In genomic region chrX:147538377-147538776, GRCm38 (mm10) we compare ENCODE assay signal across 30 mouse cellular contexts. TPM values are rescaled to one million over a fixed set of nuclear protein-coding genes. Genes with fewer than 3 reads are reported as not detected.
"Had no signal": no experiment of that assay in that cellular context is flagged by ENCODE, and none has a peak within 500 bp of the region (broad histone marks: within the 10 kb centered on the region; RNA-seq: fewer than 3 reads in every experiment).

No protein-coding gene starts in this region.

- H3K4me3 ChIP-seq: limb, embryonic 10.5 days; limb, embryonic 12.5 days; limb, embryonic 13.5 days; limb, embryonic 15.5 days; liver, embryonic 12.5 days; liver, embryonic 13.5 days; liver, embryonic 15.5 days; lung, embryonic 15.5 days; megakaryocyte, embryonic 14.5 days; midbrain, embryonic 10.5 days; midbrain, embryonic 12.5 days; midbrain, embryonic 13.5 days; midbrain, embryonic 15.5 days; neural tube, embryonic 12.5 days had no signal

- H3K4me2 ChIP-seq: limb, embryonic 12.5 days; limb, embryonic 13.5 days; limb, embryonic 15.5 days; liver, embryonic 11.5 days; liver, embryonic 12.5 days; liver, embryonic 13.5 days; liver, embryonic 15.5 days; lung, embryonic 14.5 days; lung, embryonic 15.5 days; midbrain, embryonic 11.5 days; midbrain, embryonic 12.5 days; midbrain, embryonic 13.5 days; midbrain, embryonic 15.5 days; neural tube, embryonic 12.5 days had no signal

- H3K36me3 ChIP-seq: limb, embryonic 10.5 days; limb, embryonic 12.5 days; limb, embryonic 13.5 days; limb, embryonic 15.5 days; liver, embryonic 12.5 days; liver, embryonic 13.5 days; liver, embryonic 15.5 days; lung, embryonic 15.5 days; midbrain, embryonic 10.5 days; midbrain, embryonic 12.5 days; midbrain, embryonic 13.5 days; midbrain, embryonic 15.5 days; neural tube, embryonic 12.5 days had no signal

- H3K27me3 ChIP-seq: limb, embryonic 12.5 days; limb, embryonic 13.5 days; limb, embryonic 15.5 days; liver, embryonic 12.5 days; liver, embryonic 13.5 days; liver, embryonic 15.5 days; lung, embryonic 15.5 days; midbrain, embryonic 12.5 days; midbrain, embryonic 13.5 days; midbrain, embryonic 15.5 days; neural tube, embryonic 12.5 days had no signal

- DNase-seq: left cerebral cortex, postnatal 4 days; liver; liver, embryonic 13.5 days; liver, postnatal 0 days; lung, adult 18-20 months; lung, adult 2 months; lung, embryonic 14.5 days; lung, postnatal 10 days; lung, postnatal 14 days; lung, postnatal 36 days; lung, postnatal 4 days; midbrain, embryonic 14.5 days had no signal

- ATAC-seq: liver, embryonic 12.5 days; liver, postnatal 0 days; lung, postnatal 0 days; midbrain, embryonic 13.5 days; midbrain, embryonic 15.5 days; midbrain, embryonic 16.5 days had no signal

RNA-seq across cellular contexts. Expression of gene Lrch2, which starts 15.5 kb away (rescaled TPM):
- polyA plus RNA-seq: macrophage had no signal
